Mouse (Mus musculus): Measurements from ENCODE around the gene Usp50. TPM values are rescaled to one million over a fixed set of nuclear protein-coding genes. Genes with fewer than 3 reads are reported as not detected.

Usp50 gene
- total and polyA plus RNA-seq, 3 experiments: 0.07 to 0.55 TPM; not detected in 1

DNA sequence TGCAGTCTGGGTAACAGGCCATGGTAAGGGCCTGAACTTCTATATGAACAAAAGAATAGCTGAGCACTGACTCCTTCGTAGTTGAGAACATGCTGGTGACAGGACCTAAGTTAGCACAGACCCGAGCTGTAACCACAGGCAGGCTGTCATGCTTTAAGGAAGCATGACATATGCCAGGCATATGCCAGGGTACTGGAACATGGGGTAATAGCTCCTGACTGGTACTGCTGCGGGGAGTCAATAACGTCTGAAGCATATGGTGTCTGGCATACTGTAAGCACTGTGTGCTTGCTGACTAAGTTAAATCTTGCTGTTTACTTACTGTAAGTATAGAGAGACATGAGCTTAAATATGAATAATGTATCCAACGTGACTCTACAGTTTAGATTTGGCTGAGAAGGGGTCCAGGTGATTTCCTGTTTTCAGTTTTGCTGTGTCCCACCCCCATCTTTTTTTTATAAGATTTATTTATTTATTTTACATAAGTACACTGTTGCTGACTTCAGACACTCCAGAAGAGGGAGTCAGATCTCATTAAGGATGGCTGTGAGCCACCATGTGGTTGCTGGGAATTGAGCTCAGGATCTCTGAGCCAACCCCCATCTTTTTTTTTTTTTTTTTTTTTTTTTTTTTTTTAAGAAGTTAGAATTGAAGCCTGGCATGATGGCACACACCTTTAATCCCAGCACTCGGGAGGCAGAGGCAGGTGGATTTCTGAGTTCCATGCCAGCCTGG, 47.8 kb downstream of the Usp50 start:
- TF ChIP-seq POLR2AphosphoS5 (IDR thresholded peaks at IDR 0.05; ENCODE audit: insufficient replicate concordance, low read depth, low read length): no peak
- TF ChIP-seq GATA2 (IDR thresholded peaks at IDR 0.05; ENCODE audit: borderline replicate concordance, low read depth, low read length): no peak
- no peak for TF ChIP-seq CTCF (IDR thresholded peaks at IDR 0.05; ENCODE audit: low read depth, low read length)
- TF ChIP-seq TAL1 (conservative IDR thresholded peaks at IDR 0.05; ENCODE audit: low read depth, low read length): no peak
- TF ChIP-seq GATA1 (IDR thresholded peaks at IDR 0.05; ENCODE audit: borderline replicate concordance, low read length): no peak
- no peak for ATAC-seq (ENCODE audit: extremely low read depth, insufficient number of reproducible peaks, low FRiP score, poor library complexity, severe bottlenecking)
- peaks cover 80% of the 10 kb centered on the region for H3K36me3 ChIP-seq (replicated peaks)

DNA sequence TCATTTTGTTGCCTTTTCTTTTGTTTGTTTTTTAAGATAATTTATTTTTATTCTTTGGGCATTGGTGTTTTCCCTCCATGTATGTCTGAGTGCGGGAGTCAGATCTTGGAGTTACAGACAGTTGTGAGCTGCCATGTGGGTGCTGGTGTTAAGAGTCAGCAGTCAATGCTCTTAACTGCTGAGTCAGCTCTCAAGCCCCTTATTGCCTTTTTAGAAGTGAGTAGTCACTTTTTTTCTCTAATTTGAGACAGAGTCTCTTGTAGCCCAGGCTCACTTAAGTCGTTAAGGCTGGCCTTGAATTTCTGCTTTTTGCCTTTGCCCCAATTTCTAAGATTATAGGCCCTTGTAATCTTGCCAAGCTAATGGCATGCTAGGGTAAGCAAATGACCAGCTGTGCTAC, 52.8 kb downstream of the Usp50 start:
- Histone ChIP-seq H3K27me3 (ENCODE audit: insufficient read depth, low read length) (no peaks in the 10 kb centered on the region), H3K4me1 (ENCODE audit: insufficient read depth, low read depth, low read length) (no peaks in the 10 kb centered on the region), H3K36me3 (replicated peaks) (peaks cover 85% of the 10 kb centered on the region), H3K9me3 (replicated peaks) (no peaks in the 10 kb centered on the region), H3K4me3 (ENCODE audit: low read depth, low read length) (no peak overlapping the region)
- TF ChIP-seq POLR2AphosphoS5 (IDR thresholded peaks at IDR 0.05; ENCODE audit: insufficient replicate concordance, low read depth, low read length): no peak
- no peak for TF ChIP-seq CTCF (IDR thresholded peaks at IDR 0.05; ENCODE audit: low read depth, low read length)
- no peak for TF ChIP-seq GATA2 (IDR thresholded peaks at IDR 0.05; ENCODE audit: borderline replicate concordance, low read depth, low read length)
- no peak for TF ChIP-seq TAL1 (conservative IDR thresholded peaks at IDR 0.05; ENCODE audit: low read depth, low read length)
- no peak for TF ChIP-seq GATA1 (IDR thresholded peaks at IDR 0.05; ENCODE audit: borderline replicate concordance, low read length)
- DNase-seq (ENCODE audit: low spot score) (no peak), ATAC-seq (ENCODE audit: extremely low read depth, insufficient number of reproducible peaks, low FRiP score, poor library complexity, severe bottlenecking) (no peak)

More for the DNA sequence above, 47.8 kb downstream of the Usp50 start:
- no peak overlapping the region for H3K4me3 ChIP-seq (ENCODE audit: low read depth, low read length)
- H3K9me3 ChIP-seq (replicated peaks): no peaks in the 10 kb centered on the region
- no peak for DNase-seq (ENCODE audit: low spot score)
- no peaks in the 10 kb centered on the region for H3K27me3 ChIP-seq (ENCODE audit: insufficient read depth, low read length)
- no peaks in the 10 kb centered on the region for H3K4me1 ChIP-seq (ENCODE audit: insufficient read depth, low read depth, low read length)

DNA sequence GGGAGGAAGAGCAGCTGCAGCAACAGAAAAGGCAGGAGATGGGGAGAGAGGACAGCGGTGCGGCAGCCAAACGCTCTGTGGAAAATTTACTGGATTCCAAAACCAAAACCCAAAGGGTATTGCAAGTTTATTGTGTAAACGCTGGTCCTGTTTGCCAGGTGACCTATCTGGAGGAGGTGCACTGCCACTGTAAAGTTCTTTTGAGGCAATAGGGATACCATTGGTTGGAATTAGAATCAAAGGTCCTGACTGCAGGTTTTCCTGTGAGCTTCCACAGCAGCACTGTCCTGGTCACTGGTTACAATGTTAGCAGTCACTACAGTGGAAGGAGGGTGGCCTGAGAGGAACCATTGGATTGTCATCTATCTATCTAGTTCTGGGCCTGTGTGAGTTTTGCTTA, 54.1 kb downstream of the Usp50 start:
- H3K4me3 ChIP-seq (ENCODE audit: low read depth, low read length): no peak overlapping the region
- H3K9me3 ChIP-seq (replicated peaks): no peaks in the 10 kb centered on the region
- DNase-seq (ENCODE audit: low spot score): no peak
- H3K4me1 ChIP-seq (ENCODE audit: insufficient read depth, low read depth, low read length): no peaks in the 10 kb centered on the region
- no peak for TF ChIP-seq POLR2AphosphoS5 (IDR thresholded peaks at IDR 0.05; ENCODE audit: insufficient replicate concordance, low read depth, low read length)
- no peak for TF ChIP-seq CTCF (IDR thresholded peaks at IDR 0.05; ENCODE audit: low read depth, low read length)
- no peak for TF ChIP-seq GATA1 (IDR thresholded peaks at IDR 0.05; ENCODE audit: borderline replicate concordance, low read length)
- TF ChIP-seq GATA2 (IDR thresholded peaks at IDR 0.05; ENCODE audit: borderline replicate concordance, low read depth, low read length): no peak
- TF ChIP-seq TAL1 (conservative IDR thresholded peaks at IDR 0.05; ENCODE audit: low read depth, low read length): no peak
- H3K36me3 ChIP-seq (replicated peaks): peaks cover 79% of the 10 kb centered on the region
- H3K27me3 ChIP-seq (ENCODE audit: insufficient read depth, low read length): no peaks in the 10 kb centered on the region
- no peak for ATAC-seq (ENCODE audit: extremely low read depth, insufficient number of reproducible peaks, low FRiP score, poor library complexity, severe bottlenecking)

DNA sequence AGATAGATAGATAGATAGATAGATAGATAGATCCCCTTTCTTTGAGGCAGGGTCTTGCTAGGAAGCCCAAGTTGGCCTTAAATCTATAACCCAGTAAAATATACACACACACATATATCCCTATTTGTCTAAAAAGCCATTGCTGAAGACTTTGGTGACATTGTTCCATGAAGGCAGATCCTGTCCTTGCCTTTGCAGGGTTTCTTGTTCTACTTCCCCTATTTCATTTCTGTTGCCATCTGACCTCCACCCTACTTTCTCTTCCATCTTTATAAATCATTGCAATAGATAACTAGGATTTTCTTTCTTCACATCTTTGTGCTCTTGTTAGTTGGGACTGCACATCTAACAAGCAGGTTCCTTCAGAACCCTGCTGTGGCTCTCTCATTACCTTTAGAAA, 70.3 kb downstream of the Usp50 start:
- Histone ChIP-seq H3K36me3 (replicated peaks) (peaks cover 47% of the 10 kb centered on the region), H3K4me1 (ENCODE audit: insufficient read depth, low read depth, low read length) (peaks cover 8% of the 10 kb centered on the region), H3K9me3 (replicated peaks) (no peaks in the 10 kb centered on the region), H3K27me3 (ENCODE audit: insufficient read depth, low read length) (no peaks in the 10 kb centered on the region), H3K4me3 (ENCODE audit: low read depth, low read length) (no peak overlapping the region)
- DNase-seq (ENCODE audit: low spot score): no peak
- TF ChIP-seq GATA1 (IDR thresholded peaks at IDR 0.05; ENCODE audit: borderline replicate concordance, low read length) (no peak), GATA2 (IDR thresholded peaks at IDR 0.05; ENCODE audit: borderline replicate concordance, low read depth, low read length) (no peak), POLR2AphosphoS5 (IDR thresholded peaks at IDR 0.05; ENCODE audit: insufficient replicate concordance, low read depth, low read length) (no peak), TAL1 (conservative IDR thresholded peaks at IDR 0.05; ENCODE audit: low read depth, low read length) (no peak), CTCF (IDR thresholded peaks at IDR 0.05; ENCODE audit: low read depth, low read length) (no peak)
- ATAC-seq (ENCODE audit: extremely low read depth, insufficient number of reproducible peaks, low FRiP score, poor library complexity, severe bottlenecking): no peak

DNA sequence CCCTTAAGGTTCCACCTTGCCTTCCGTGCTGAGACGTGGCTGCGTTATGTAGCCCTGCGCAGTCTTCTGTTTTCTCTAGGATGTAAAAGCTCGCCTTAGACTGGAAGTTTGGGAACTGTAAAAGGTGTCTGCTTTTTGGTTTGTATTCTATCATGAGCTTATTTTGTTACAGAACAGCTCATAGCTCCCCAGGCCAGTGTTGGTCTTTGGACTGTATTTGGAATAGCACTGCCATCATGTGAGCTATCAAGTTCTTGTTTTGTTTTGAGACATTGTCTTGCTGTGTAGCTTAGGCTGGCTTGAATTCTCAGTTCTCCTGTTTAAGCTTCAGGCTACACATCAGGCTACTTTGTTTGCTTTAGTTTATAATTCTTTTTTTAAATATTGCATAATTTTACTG, 70.7 kb downstream of the Usp50 start:
- no peak for ATAC-seq (ENCODE audit: extremely low read depth, insufficient number of reproducible peaks, low FRiP score, poor library complexity, severe bottlenecking)
- H3K27me3 ChIP-seq (ENCODE audit: insufficient read depth, low read length): no peaks in the 10 kb centered on the region
- DNase-seq (ENCODE audit: low spot score): no peak
- TF ChIP-seq TAL1 (conservative IDR thresholded peaks at IDR 0.05; ENCODE audit: low read depth, low read length) (no peak), CTCF (IDR thresholded peaks at IDR 0.05; ENCODE audit: low read depth, low read length) (no peak), POLR2AphosphoS5 (IDR thresholded peaks at IDR 0.05; ENCODE audit: insufficient replicate concordance, low read depth, low read length) (no peak), GATA1 (IDR thresholded peaks at IDR 0.05; ENCODE audit: borderline replicate concordance, low read length) (no peak), GATA2 (IDR thresholded peaks at IDR 0.05; ENCODE audit: borderline replicate concordance, low read depth, low read length) (no peak)
- no peaks in the 10 kb centered on the region for H3K9me3 ChIP-seq (replicated peaks)
- peaks cover 10% of the 10 kb centered on the region for H3K4me1 ChIP-seq (ENCODE audit: insufficient read depth, low read depth, low read length)
- H3K36me3 ChIP-seq (replicated peaks): peaks cover 44% of the 10 kb centered on the region
- H3K4me3 ChIP-seq (ENCODE audit: low read depth, low read length): no peak overlapping the region

DNA sequence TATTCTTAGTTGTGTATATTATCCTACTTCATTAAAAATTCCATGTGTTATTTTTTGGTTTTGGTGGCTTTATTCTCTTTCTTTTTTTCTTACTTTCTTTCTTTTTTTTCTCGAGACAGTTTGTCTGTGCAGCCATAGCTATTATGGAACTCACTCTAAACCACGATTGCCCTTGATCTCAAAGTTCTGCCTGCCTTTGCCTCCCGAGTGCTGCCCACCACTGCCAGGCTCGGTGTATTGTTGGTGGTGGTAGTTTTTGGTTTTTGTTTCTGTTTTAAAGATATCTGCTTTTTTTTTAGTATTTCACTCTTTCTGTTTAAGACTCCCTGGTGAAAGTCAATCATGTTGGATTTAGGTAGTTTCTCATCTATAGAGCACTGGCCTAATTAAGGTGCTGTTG, 74.9 kb downstream of the Usp50 start:
- Histone ChIP-seq H3K4me3 (ENCODE audit: low read depth, low read length) (peak overlapping the region; percentile 96; the same call in 1 of the 2 replicates), H3K9me3 (replicated peaks) (no peaks in the 10 kb centered on the region), H3K36me3 (replicated peaks) (peaks cover 19% of the 10 kb centered on the region), H3K4me1 (ENCODE audit: insufficient read depth, low read depth, low read length) (peaks cover 10% of the 10 kb centered on the region), H3K27me3 (ENCODE audit: insufficient read depth, low read length) (no peaks in the 10 kb centered on the region)
- ATAC-seq (ENCODE audit: extremely low read depth, insufficient number of reproducible peaks, low FRiP score, poor library complexity, severe bottlenecking) (no peak), DNase-seq (ENCODE audit: low spot score) (no peak)
- TF ChIP-seq GATA1 (IDR thresholded peaks at IDR 0.05; ENCODE audit: borderline replicate concordance, low read length): no peak
- no peak for TF ChIP-seq POLR2AphosphoS5 (IDR thresholded peaks at IDR 0.05; ENCODE audit: insufficient replicate concordance, low read depth, low read length)
- TF ChIP-seq TAL1 (conservative IDR thresholded peaks at IDR 0.05; ENCODE audit: low read depth, low read length): no peak
- no peak for TF ChIP-seq CTCF (IDR thresholded peaks at IDR 0.05; ENCODE audit: low read depth, low read length)
- no peak for TF ChIP-seq GATA2 (IDR thresholded peaks at IDR 0.05; ENCODE audit: borderline replicate concordance, low read depth, low read length)
